Mouse (Mus musculus) small intestine, adult 2 months (tissue): ENCODE measurements around the gene Rhoa.

Experiments
- CTCF ChIP-seq: fragments of 200-500 bp; IDR thresholded peaks from 2 replicates; pipeline ENCODE4 v1.5.1; 2012; ENCODE audit warnings: low read depth, mild to moderate bottlenecking, control low read depth, inconsistent platforms, low read length, moderate library complexity, mixed read lengths; ENCODE audit not compliant: insufficient replicate concordance, insufficient read length; ENCODE audit errors: extremely low read depth
- POLR2A ChIP-seq: fragments of 200-500 bp; IDR thresholded peaks from 2 replicates; pipeline ENCODE4 v1.6.1; 2012; ENCODE audit warnings: low read depth, mild to moderate bottlenecking, control low read depth, inconsistent platforms, low read length, moderate library complexity

- TF ChIP-seq CTCF (no peak), POLR2A (no peak)
Measured at GRCm38 (mm10) chr9:108378736-108379135, 72.8 kb downstream of the Rhoa start.
